Mouse (Mus musculus) cerebellum, postnatal 36 days (tissue): ENCODE data around the gene Nfatc2.

ENCODE experiments used
- DNase-seq, 2 experiments: peaks; one replicate each; pipeline ENCODE4 v3.0.0; 2021 to 2022; ENCODE audit warnings: mixed read lengths in 2 of 2

Gene Nfatc2

DNA sequence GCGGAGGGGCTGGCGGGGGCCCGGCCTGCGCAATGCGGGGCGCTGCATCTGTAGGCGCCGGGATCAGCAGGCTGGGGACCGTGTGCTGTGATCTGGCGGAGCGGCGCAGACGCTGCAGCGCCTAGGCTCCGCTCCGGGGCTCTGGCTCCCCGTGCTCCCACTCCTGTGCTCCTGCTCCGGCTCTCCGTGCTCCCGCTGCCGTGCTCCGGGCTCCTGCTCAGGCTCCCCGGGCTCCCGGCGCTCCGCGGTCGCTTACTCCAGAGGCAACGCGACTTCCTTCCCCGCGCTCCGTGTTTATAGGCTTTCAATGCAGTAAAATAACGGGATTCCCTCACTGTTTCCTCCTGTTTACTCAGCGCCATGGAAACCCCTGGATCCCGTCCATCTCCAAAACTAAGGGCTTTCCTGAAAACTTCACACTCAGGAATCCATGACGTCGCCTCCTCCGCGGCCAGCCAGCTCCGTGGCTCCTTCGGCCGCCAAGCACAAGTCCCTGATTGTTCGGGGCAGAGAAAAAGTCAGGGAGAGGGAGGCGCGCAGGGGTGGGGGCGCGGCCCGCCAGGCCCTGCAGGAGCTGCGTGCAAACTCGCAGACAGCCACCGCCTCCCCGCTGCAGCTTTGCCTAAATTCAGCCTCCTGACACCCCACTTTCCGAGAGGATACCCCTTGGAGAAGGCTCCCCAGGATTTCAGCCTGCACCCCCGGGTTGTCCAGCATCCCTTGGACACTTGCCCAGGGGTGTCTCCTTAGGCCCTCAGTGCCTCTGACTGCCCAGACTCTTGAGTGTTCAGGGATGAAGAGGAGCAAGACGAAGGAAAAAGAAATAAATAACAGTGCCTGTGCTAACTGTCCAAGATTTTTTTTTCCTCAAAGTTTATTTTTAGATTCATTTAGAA, at the start of gene Nfatc2:
Nfatc2 (minus strand) TSS at position 167 of the 896 bp plus-strand sequence.
- DNase-seq: peak; percentile 49 to 54

DNA sequence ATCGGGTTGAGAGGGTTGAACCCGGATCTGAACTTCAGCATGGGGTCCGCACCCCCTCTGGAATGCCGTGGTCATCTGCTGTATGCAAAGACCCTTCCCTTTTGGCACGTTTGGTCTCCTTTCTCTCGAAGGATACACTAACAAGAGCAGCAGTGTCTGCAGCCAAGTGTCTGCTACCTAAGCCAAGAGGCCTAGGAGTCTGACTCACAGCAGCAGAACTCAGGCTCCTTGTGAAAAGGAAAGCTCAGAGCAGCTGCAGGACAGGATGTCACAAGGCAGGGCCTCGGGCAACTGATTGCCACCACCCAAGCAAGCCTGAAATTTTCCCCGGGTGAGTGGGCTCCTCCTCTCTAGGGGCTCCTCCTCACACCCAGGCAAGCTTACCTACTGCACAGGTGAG, 46.7 kb upstream of the Nfatc2 start:
- DNase-seq: no peak

DNA sequence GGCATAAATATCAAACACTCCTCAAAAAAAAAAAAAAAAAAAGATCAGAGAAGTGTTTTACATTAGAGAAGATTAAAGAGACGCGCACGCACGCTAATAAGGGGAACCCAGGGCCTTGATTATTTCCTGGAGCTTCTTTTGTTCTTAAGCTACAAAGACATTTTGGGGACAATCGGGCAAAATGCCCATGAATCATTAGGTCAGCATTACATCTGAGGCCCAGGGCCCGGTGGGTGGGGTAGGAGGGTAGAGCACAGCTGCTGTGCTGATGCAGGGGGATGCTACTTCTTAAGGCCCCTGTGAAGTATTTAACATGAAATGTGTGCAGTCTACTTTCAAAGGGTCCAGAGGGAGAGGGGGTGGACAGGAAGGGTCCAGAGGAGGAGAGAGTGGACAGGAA, 43.4 kb upstream of the Nfatc2 start:
- DNase-seq: no peak

DNA sequence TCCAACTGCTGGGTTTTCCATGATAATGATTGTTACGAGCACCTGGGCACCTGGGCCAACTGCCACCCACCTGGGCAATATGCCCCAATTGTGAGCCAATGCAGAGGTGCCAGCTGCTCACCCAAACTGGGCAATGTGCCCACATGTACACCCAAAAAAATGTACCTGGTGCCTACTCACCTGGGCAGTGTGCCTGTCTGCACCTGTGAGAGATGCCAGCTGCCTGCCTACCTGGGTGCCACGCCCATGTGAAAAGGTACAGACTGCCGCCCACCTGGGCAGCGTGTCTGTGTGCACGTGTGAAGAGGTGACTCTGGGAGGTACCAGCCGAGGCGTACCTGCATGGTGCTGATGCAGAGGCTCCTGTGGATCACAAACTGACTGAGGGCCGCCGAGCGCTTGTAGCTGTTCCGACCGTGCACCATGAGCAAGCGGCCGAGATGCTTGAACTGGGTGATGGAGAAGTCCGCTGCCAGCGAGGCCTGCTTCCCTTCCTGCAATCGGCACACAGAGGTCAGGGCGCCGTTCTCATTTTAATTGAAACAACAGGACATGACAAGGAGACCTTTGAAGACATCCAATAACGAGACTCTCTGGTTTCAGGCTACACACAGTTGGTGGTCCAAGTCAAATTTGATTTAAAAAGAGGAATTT, 42.2 kb upstream of the Nfatc2 start:
- no peak for DNase-seq

DNA sequence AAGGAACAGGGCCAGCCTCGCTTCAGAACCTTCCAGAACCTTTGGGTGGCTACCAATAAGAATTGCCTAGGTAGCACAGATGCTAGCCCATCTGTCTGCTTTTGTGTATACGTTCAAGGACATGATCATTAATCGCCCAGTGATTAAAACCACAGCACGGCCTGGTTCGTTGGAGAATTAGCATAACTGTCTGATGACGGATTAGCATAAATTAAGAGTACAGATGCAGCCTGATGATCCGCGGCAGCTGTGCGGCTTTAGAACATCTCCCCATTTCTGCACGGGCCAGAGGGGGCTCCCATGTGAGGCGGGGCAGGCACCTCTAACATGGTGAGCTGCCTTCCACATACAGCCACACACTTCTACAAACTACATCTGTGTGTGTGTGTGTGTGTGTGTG, 40.7 kb upstream of the Nfatc2 start:
- DNase-seq: no peak

DNA sequence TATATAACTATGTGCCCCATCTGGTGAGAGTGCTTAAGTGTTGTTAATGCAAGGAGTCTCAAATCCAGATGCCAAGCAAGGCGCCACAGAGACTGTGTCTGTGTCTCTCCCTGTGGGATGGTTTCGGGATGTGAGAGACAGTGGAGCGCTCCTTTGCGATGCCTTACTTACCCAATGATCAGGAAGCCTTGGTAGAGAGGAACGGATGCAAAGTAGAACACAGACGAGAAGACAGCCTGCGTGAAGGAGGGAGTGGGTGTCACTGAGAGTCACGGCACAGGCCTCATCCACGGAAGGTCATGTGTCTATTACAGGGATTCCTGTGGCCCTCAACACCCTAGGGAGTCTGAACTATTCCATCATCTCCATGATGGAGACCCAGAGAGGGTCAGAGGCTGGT, 39.0 kb upstream of the Nfatc2 start:
- no peak for DNase-seq

DNA sequence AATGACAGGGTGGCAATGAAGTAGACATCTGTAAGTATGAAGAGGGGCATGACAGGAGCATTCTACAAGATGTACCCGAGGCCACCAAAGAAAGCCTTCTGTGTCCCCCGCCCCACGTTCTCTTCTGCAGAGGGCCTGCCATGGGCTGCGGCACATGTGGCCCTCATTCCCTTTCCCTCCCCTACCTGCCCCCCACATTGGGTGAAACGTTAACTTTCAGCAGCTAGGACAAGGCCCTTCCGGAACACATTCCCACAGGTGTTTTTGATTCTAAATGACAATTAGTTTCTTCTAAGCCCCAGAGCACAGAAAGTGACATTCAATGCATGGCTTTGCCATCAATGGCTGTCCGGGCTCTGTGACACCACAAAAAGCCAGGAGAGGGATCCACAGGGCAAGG, 33.4 kb upstream of the Nfatc2 start:
- DNase-seq: no peak

DNA sequence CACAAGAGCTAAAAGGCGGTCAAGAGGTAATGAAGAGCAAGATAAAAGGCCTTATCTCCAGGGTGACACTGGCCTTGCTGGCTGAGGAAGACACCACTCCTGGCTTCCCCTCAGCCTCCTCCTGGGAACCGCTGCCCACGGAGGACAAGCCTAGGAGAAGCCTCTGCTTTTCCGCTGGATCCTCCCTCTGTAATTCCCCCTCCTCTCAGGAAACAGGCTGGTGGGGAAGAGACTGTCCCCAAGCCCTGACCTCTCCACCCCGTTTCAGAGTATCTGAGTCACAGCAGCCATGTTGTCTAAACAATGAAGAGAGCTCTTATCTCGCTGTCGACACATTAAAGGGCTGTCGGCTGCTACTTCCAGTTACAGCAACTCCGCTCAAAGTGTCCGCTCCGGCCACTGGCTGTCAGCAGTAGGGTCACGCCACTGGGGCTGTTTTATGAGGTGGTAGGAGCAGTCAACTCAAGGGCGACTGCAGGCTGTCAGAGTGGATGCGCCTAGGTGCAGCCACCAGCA, 31.9 kb upstream of the Nfatc2 start:
- DNase-seq: no peak

DNA sequence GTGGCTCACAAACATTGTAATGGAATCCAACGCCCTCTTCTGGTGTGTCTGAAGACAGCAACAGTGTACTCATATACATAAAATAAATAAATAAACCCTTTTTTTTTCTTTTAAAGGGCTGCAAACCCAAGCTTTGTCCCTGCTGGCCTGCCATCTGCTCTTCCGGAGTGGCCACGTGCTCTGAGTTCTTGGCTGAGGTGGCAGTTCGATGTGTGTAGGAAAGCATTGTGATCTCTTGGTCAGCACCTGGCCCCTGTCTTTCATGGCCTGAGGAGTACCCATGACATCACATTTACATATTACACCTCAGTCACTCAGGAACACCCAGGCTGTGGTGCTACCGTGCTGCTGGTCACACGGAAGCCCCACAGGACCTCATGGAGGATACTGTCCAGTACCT, 31.1 kb upstream of the Nfatc2 start:
- peak; percentile 24 to 30 for DNase-seq

DNA sequence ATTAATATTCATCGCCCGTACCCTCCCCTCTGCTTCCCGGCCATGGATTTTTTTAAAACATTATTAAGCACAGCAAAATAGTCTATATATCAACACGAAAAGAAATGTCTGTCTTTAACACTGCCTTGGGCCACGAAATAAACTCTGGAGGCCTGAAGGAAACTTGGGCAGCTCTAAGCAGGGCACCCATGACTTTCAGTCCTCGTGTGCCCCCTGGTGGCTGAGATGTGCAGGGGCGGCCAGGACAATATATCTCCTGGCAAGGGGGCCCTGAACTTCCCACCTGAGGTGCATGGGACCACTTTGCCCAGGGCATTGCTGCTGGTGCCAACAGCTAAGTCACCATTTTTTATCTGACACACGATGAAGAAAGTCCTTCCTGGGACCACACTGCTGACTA, 27.3 kb upstream of the Nfatc2 start:
- peak; percentile 79 to 80 for DNase-seq

DNA sequence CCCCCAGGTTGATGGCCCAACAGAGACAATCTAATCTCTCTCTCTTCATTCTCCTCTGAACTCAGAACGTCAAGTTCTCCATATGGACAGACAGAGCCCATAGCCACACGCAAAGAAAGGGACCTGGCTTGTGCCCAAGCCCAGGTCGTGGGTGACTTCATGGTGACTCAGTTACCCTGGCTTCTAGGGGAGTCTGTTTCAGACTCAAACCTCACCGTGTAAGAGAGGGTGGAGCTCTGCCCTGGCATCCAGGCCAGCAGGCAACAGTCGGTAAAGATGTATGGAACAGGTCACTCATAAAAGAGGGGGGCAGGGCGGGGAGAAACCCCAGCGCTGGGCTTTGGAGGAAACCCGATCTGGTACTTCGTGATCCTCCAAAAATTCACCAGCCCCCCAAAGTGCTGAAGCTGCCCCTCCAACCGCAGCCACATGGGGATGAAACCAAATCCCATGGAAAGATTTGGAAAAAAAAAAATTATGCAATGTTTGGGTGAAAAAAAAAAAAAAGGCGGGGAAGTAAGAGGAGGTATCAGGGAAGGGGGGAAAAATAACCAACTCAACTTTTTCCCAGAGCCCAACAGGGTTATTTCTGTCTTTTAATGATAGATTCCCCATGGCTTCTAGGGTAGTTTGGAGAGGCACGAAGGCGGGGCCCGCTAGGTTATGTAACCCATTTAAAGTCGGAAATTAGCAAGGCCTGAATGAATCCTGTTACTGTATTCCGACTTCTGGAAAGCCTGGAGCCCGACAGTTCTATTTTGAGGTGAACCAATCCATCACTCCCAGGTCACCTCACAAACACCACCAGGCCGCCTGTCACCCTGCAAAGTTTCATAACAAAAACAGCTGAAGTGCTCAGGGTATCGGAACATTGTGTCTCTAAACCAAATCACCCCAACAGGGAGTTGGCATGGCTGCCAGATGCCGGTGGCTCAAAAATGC, 26.6 kb upstream of the Nfatc2 start:
- DNase-seq: no peak

DNA sequence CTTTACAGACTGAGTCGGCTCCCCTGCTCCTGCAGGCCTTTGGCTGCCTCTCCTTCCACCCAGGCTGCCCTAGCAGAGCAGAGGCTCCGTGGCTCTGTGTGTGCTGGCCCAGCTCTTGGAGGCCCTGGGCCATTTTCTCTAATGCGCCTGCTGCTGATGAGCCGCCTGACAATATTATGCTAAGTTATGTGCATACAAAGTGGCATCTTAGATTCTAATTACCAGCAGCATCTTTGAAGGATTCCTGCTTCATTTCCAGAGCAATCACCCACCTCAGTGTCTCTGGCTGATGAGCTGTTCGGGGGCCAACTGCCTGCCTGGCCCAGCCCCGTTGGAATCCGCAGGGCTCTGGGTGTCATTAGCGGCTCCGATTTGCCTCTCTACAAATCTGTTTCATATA, 24.9 kb upstream of the Nfatc2 start:
- DNase-seq: no peak

DNA sequence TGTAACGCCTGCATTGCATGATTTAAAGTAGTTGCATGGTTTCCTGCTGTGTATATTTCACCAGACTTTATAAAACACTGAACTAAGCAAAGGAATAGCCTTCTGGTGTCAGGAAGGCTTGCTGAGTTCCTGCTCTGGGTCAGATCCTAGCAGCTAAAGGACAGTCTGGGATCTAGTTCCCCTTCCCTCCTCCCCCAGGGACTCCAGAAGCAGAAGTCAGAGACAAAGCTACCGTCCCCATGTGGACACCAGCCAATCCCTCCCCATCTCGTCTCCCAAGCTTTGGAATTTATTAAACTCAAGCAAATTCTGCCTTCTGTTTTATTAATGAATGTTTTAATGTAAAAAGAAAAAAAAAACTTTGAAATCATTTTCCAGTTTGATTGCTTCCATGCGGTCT, 23.6 kb upstream of the Nfatc2 start:
- DNase-seq: no peak

DNA sequence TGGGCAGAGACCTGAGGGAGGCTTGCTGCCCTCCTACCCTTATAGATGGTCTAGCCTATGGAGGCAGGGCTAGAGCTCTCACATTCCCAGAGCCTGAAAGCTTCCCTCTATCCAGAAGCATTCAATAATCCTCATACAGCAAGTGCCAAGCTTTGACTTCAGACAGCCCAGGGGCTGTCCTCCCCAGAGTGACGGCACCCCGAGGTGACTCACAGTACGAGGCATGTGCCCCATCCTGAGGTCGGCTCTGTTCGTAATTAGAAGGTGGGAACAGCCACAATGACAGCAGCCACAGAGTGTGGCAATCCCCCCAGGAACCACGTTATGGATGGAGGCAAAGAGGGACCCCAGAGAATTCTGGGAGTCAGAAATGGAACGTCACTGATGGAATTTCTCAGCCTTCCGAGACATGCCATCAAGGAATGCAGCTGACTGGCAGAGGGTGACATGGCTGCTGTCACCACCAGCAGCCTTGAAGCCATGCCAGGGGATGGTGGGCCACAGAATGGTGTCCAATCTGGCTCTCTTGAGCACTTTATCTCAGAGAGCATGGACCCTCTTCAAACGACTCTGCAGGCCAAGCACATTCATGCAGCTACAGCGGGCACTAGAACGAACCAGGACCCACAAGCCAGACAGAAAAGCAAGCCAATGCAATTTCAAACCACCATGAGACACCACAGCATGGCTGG, 19.8 kb upstream of the Nfatc2 start:
- DNase-seq: no peak

DNA sequence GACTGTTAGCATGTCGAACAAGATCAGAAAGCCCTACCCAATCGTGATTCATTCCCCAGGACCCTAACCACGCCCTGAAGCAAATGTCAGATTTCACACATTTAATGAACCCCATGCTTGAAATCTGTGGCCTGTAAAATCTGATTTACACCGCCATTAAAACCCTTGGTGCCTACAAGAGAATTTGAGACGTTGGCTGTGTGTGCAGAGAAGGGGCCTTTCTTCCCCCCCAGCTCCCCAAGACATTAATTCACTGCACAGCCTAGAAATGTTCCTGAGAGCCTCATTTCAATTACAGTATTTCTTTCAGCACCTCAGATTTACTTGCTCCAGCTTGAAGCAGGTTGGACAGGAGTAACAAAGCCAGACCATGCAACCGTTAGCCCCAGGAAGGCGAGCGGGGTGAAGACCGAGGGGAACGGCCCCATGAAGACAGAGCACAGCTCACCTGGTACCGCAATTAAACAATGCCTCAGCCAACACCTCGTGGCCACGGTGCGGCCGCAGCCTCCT, 16.8 kb upstream of the Nfatc2 start:
- no peak for DNase-seq

DNA sequence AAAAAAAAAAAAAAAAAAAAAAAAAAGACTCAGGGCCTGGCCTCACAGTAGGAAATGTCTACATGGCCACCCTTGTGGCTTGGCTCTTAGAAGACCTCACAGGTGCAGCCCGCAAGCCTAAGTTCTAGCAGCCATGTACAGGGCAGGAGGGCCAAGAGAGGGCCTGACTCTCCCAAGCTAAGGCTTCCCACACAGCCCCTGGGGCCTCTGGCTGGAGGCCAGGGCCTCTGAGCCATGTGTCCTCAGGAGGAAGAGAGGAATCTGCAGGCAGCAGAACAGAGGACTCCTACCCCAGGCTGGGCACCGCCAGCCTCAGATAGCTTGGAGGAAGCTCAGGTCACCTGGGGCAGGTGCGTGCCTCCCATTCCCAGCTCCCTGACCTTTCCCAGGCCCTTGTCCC, 13.7 kb upstream of the Nfatc2 start:
- DNase-seq: peak in 1 of 2 experiments; percentile 39

DNA sequence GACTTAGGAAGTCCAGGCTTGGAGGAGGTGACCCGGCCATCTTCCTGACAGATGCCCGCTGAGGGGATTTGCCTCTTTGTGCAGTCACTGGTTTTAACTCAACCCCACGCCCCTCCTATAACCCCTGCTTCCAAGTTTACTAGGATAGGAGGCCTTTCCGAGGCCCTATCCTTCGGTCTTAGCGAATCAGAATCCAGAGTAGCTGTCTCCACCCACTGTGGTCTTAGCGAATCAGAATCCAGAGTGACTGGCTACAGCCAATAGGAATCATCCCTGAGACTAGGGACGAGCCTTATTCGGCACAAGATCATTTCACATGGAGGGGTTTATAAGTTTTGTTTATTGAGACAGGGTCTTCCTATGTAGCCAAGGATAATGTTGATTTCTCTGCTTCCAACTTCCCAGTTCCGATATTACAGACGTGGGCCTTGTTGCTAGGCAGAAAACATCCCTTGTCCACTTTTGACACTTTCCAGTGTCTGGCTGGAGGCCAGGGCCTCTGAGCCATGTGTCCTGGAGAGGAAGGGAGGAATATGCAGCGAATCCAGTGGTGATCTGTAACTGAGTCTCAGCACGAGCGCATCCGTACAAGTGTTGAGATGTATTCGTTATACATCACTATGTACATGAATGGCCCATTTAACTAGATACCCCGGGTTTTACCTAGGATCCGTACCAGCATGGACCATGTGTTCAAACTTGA, 12.9 kb upstream of the Nfatc2 start:
- no peak for DNase-seq

DNA sequence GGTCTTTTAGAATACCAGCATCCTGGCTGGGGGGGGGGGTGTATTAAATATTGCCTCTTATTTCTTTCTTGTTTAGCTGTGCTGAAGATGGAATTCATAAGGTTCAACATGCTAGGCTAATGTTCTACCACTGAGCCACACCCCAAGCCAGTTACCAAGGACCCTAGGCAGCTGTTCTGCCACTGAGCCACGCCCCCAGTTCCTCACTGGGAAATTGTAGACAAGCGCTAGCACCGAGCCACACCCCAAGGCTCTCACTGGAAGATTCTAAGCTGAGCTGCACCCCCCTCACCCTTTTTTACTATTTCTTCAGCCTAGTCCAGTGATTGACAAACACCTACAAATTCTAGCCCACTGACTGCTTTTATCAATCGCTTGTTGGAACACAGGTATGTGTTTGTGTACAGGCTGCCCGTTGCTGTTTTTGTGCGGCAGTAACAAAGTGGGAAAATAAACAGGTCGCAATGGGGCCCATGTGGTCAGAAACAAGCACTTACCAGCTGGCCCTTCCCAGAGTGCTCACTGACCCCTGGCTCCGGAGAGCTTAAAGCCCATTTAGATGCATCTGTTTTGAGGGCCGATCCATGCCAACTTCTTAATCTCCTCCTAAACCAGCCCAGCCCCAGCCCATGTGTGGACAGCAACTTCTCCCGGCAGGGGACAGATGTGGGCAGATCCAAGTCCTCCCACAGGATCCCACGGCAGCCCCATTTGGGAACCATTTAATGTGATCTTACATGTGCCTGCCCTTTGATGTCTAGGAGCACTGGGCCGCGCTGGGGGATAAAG, 11.8 kb upstream of the Nfatc2 start:
- DNase-seq: no peak

DNA sequence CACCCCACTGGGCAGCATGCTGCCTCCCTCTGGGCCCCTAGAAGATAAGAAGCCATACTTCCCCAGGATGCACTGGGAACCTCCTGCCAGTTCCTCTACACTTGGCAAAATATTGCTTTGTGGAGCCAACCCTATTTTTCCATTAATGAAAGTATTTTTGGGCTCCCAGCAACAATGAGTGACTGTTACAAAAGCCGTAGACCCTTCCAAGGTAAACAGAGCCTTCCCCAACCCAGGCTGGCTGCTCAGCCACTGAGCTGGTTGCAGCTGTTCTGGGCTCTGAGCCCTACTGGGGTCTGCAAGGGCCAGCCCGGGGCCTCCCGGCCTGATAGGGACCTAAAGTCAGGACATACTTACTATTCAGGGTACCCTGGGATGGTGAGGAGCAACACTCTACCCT, 9.5 kb upstream of the Nfatc2 start:
- peak in 1 of 2 experiments; percentile 33 for DNase-seq

DNA sequence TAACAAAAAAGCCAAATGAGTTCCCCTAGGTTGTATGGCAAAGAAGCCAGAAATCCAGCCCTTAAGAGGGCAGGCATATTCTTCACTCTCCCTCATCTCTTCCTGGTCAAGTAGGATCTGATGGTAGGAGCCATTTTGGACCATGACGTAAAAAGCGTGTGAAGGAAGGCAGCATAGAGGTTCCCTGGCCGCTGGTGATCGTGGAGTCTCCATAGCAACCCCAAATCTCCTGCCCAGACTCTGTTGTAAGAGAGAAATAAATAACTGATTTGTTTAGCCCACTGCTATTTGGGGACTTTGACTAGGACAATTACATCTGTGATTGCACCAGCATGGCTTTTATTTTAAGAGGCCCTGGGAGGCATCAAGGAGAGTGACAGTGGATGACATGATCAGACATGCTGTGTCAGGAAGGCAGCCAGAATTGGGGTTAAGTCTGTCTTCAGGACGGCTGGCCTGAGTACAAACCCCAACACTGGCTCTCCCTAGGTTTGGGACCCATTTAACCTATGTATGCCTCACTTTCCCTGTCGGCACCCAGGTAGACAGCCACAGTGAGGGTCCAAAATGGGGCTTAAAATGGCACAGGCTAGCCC, 8.3 kb upstream of the Nfatc2 start:
- DNase-seq: no peak
